Mouse (Mus musculus) kidney, adult 11 months (tissue): Measurements from ENCODE around the gene Ndufv2.

Experiments
- DNase-seq: peaks from one replicate; pipeline ENCODE4 v3.0.0; 2022

Ndufv2 gene

GRCm38 (mm10) chr17:66101380-66102330, at the start of gene Ndufv2:
Gene Ndufv2, minus strand, starts transcription at chr17:66101559.
- peak; percentile 90 for DNase-seq

DNA sequence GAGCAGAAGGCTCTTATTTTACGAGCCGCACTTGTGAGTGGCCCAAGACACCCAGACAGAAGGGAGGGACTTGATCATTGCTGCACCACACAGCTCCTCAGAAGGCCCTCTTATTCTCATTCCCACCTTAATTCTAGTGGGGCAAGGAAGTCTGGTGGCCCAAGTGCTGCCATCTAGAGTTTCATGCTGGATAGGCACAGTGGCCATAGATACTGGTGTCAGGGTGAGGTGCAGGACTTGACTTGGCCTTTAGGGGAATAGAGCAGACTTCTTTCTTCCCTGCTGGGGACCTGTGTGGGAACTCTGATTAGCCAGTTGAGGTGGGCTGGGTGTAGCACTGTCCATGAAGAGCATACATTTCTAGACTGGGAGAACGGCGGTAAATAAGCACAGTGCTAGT, 29.9 kb upstream of the Ndufv2 start:
- no peak for DNase-seq

- no peak for DNase-seq
These were observed 29.0 kb upstream of the Ndufv2 start for GRCm38 (mm10) chr17:66130371-66130770.

- no peak for DNase-seq
These were observed 23.9 kb upstream of the Ndufv2 start for GRCm38 (mm10) chr17:66125211-66125610.

- DNase-seq: no peak
These were observed 22.7 kb upstream of the Ndufv2 start for GRCm38 (mm10) chr17:66123816-66124610.

DNA sequence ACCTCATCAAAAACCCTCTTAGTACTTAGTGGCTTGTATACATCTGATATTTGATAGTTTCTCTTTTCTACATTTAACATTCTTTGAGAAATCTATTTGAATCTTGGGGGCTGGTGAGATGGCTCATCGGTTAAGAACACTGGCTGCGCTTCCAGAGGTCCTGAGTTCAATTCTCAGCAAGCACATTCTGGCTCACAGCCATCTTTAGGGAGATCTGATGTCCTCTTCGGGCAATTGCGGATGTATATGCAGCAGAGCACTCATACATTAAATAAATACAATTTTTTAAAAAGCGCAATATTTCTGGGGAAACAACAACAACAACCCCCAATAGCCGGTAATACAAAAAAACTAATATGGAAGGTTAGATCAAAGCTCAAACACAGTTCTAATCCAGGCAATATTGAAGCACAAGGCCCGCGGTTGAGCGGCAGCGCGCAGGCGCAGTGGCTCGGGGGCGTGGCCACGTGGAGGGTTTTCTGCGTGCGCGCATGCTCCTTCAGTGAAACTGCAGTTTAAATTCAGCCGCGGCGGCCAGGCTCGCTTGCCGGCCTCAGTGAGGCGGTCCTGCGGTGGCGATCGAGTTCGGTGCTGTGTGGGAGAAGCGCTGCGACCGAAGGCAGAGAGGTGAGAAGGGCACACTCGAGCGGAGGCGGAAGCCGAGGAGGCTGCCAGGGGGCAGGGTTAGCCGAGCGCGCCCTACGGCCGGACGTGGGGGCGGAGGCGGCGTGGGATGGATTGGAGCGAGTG, 21.9 kb upstream of the Ndufv2 start, which contains the start of gene Ddx11:
Ddx11 (plus strand) TSS at position 455 of the 750 bp plus-strand sequence.
- peak; percentile 87 for DNase-seq

DNA sequence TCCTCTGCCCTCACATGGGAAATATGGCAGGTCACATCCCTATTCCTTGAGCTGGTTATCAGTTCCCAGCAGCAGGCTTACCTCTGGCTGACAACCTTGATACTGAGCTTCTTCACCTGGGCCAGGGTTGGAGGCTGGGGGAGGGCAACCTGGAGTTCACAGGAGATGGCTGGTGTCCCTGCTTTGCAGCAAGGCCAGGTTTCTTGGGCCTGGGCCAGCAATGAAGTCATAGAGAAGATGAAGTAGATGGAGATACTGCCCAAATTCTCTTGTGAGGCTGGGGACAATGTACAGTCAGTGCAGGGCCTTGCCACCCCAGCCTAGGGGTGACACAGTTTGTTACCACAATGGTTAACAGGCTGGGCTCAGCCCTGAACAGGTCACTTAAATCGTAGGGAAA, 19.3 kb upstream of the Ndufv2 start:
- no peak for DNase-seq

DNA sequence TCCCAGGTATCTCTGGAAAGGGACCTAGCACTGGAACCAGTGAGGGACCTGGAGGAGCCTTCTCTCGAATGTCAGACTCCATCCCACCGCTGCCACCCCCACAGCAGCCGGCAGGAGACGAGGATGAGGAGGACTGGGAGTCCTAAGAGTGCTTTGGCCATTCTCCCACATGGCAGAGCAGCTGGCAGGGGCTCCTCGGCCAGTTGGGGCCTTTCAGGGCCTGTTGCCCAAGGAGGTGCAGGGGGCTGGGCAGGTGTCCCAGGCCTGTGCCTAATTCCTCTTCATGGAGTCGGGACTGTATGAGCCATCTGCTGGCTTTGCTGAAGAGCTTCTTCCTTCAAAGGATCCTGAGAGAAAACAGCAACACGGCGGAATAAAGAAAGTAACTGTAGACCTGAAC, 17.6 kb upstream of the Ndufv2 start:
- DNase-seq: no peak

DNA sequence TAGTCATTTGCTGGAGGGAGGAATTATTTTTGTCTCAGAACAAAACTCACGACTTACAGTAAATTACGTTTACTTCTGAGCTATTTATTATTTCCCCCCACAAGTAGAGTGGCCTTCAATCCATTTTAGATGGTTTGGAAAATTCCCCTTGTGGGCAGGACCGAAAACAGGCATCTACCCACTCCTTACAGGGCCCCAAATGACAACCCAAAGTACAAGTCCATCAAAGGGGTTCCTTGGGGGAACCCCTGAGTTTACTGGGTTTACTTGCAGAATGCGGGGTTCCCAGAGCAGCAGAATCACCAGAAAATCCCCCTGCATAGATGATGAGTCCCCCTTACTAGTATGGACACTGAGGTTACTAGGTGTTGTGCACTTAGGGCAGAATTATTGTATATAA, 10.8 kb upstream of the Ndufv2 start:
- DNase-seq: no peak

- peak; percentile 87 for DNase-seq
These were observed 10.1 kb upstream of the Ndufv2 start, which contains the start of gene Washc1 for GRCm38 (mm10) chr17:66111402-66111959. Gene Washc1, plus strand, starts transcription at chr17:66111545.

- no peak for DNase-seq
These were observed 9.4 kb upstream of the Ndufv2 start for GRCm38 (mm10) chr17:66110746-66111145.

DNA sequence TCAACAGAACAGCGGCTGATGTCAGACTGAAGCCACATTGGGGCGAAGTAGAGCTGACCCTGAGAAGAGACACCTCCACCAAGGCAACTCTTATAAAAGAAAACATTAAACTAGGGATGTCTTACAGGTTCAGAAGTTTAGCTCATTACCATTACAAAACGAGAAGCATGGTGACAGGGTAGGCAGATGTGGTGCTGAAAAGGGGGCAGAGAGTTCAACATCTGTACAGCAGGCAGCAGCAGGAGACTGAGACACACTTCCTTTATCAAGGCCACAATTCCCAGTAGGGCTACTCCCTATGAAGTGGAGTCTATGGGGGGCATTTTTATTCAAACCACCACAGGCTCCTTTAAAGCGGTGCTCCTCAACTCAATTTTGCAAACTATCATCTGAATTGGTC, 6.8 kb upstream of the Ndufv2 start:
- DNase-seq: no peak

- DNase-seq: no peak
These were observed 6.1 kb upstream of the Ndufv2 start for GRCm38 (mm10) chr17:66107466-66107865.

DNA sequence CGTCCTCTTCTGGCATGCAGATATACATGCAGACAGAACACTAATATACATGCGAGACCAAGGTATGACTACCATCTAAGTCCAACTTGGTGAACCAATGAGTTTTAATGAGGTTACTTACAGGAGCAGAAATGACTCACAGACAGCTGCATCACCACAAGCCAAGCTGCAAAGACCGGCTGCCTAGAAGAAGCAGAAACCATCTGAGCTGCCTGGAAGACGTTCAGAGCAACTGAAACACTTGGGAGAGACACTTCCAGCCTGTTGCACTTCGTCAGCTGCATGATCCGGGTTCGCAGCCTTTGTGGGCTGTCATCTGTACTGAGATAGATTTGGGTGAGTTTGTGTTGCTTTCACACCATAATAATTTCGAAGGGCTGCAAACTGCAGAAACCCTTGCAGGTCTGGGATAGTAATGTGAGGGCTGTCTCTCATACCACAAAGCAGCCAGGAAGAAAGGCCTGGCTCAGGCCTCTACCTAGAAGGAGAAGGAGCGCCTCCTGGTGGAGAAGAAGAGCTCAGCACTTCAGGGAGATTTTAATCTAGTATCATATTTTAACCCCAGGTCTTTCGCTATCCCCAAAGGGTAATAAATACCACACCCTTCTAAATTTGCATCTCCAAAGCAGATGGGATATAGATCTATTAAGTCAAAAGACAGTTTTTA, 5.4 kb upstream of the Ndufv2 start:
- DNase-seq: peak; percentile 19

- DNase-seq: no peak
These were observed 2.7 kb upstream of the Ndufv2 start for GRCm38 (mm10) chr17:66104076-66104475.

- peak; percentile 36 for DNase-seq
These were observed 586 bp downstream of the Ndufv2 start for GRCm38 (mm10) chr17:66100566-66101379.

DNA sequence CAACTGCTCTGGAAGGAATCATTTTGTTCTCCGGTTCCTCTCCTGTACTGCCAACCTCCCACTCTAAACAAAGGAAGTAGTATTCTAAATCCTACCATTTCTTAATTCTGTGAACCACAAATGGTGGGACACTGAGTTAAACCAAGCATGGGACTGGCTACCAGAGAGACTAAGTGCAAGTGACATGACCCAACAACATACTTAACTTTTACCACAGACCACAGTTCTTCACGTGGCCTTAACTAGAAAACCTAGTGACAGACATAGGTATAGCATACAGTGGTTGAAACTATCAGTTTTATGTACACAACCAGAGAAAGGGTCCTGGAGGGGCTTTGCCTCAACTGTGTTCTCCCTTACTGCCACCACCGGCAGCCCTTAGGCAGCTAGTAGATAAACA, 8.7 kb downstream of the Ndufv2 start:
- DNase-seq: no peak

- DNase-seq: no peak
These were observed 9.3 kb downstream of the Ndufv2 start for GRCm38 (mm10) chr17:66092065-66092464.

DNA sequence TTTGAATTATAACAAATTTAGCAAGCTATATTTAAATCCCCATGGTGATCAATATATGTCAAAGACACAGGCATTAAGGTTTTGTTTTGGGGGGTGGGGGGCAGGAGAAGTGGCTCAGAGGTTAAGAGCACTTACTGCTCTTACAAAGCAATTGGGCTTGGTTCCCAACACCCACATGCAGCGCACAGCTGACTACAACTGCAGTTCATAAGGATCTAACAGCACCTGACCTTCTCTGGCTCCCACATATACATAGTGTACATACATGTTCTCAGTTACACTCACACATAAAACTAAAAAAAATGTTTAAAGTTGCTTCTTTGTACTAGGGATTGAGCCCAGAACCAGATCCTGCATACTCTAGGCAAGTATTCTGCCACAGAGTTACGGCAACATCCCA, 10.0 kb downstream of the Ndufv2 start:
- DNase-seq: no peak

- no peak for DNase-seq
These were observed 11.1 kb downstream of the Ndufv2 start for GRCm38 (mm10) chr17:66090251-66090650.

GRCm38 (mm10) chr17:66085038-66085437, 16.3 kb downstream of the Ndufv2 start:
- DNase-seq: no peak
